Mouse (Mus musculus) central nervous system, embryonic 18 days (tissue): ENCODE data around the gene Gm8247. TPM values are rescaled to one million over a fixed set of nuclear protein-coding genes. Genes with fewer than 3 reads are reported as not detected.

ENCODE experiments used
- polyA plus RNA-seq: library from polyadenylated mRNA; depleted of rRNA; stranded (reverse); fragments of >200 nt; gene quantifications from 2 replicates; pipeline ENCODE4 v1.2.3, GENCODE M21; 2012; rRNA removed

Gene Gm8247
- polyA plus RNA-seq: not detected in 2 replicates

DNA sequence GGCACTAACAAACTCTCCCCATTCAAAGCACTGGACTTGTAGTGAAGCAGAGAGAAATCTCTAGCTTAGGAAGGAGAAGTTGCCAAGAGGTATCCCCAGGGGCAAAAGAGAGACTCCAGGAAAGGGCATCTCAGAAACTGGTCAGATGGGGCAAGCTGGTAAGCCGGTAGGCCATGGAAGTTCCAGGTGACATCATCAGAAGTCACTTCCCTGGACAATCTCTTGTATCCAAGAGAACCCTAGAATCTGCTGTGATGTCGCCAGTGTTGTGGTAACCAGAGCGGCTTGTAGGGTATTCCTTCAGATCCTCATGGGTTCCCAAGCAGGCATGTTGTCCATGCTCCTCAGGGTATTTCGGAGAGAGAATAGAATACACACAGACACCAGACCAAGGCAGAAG lies at the start of gene Gm8247:
Gene Gm8247, plus strand, starts transcription at position 301 of the 400 bp plus-strand sequence.

GRCm38 (mm10) chr14:44627737-44628136 lies 44.8 kb downstream of the Gm8247 start, which contains the start of gene Gm5624:
TSS of gene Gm5624 (minus strand) at chr14:44627938.

Other genes with a start within 250 kb of the Gm8247 start
- gene Gm5930, start 244.6 kb upstream of the Gm8247 start, polyA plus RNA-seq: not detected in 2 replicates
- not detected in 2 replicates for gene Gm8229, start 217.8 kb upstream of the Gm8247 start, polyA plus RNA-seq
- gene Gm3371, start 172.5 kb upstream of the Gm8247 start, polyA plus RNA-seq: not detected in 2 replicates
- not detected in 2 replicates for gene Gm8232, start 149.5 kb upstream of the Gm8247 start, polyA plus RNA-seq
- not detected in 2 replicates for gene BC061237, start 90.7 kb upstream of the Gm8247 start, polyA plus RNA-seq
- not detected in 2 replicates for gene Gm17093, start 64.9 kb upstream of the Gm8247 start, polyA plus RNA-seq
- gene Gm5624, start 44.8 kb downstream of the Gm8247 start, polyA plus RNA-seq: not detected in 2 replicates
- gene Gm8257, start 123.3 kb downstream of the Gm8247 start, polyA plus RNA-seq: not detected in 2 replicates
- gene Gm8267, start 167.2 kb downstream of the Gm8247 start, polyA plus RNA-seq: not detected in 2 replicates